Mouse (Mus musculus) MEL (cell line): ENCODE measurements at regions not wholly inside any gene's neighbourhood (a gene's known extent, or its start where the extent isn't known, plus 50 kb on each side); places are given as distances from the start of the nearest gene placed in this dataset.

ENCODE experiments used
- DNase-seq: peaks from one replicate; pipeline ENCODE4 v3.0.0; 2011; ENCODE audit warnings: low read depth, low spot score
- H3K27ac ChIP-seq: 2 replicates; pipeline ENCODE4 v1.5.1; 2012; ENCODE audit warnings: low read depth, mild to moderate bottlenecking, control low read depth, low read length, moderate library complexity; ENCODE audit not compliant: control insufficient read depth
- H3K27me3 ChIP-seq, 2 experiments: fragments of 150-350 bp in 1 of 2; sonication (generic) in 1 of 2; 2 replicates each; pipeline ENCODE4 v1.6.1; 2012; ENCODE audit warnings: low read length in 2 of 2, mild to moderate bottlenecking in 2 of 2, improper control_type of control experiment in 1 of 2, moderate library complexity in 1 of 2; ENCODE audit not compliant: insufficient read depth in 2 of 2, control insufficient read depth in 1 of 2
- H3K36me3 ChIP-seq, 2 experiments: 2 replicates each; pipeline ENCODE4 v1.6.1; 2012 to 2014; ENCODE audit warnings: low read length in 2 of 2, improper control_type of control experiment in 1 of 2, inconsistent platforms in 1 of 2, mild to moderate bottlenecking in 1 of 2; ENCODE audit not compliant: insufficient read depth in 2 of 2, control insufficient read depth in 1 of 2
- H3K4me1 ChIP-seq, 2 experiments: fragments of 150-350 bp in 1 of 2; sonication (generic) in 1 of 2; 2 replicates each; pipeline ENCODE4 v1.6.1; 2012; ENCODE audit warnings: low read length in 2 of 2, improper control_type of control experiment in 1 of 2, mild to moderate bottlenecking in 1 of 2; ENCODE audit not compliant: insufficient read depth in 2 of 2, control insufficient read depth in 1 of 2
- H3K4me3 ChIP-seq, 2 experiments: fragments of 150-350 bp in 1 of 2; sonication (generic) in 1 of 2; 2 replicates each; pipeline ENCODE4 v1.5.1; 2012; ENCODE audit warnings: low read depth in 2 of 2, low read length in 2 of 2, mild to moderate bottlenecking in 2 of 2, moderate library complexity in 2 of 2, control low read depth in 1 of 2, improper control_type of control experiment in 1 of 2; ENCODE audit not compliant: control insufficient read depth in 1 of 2, insufficient read depth in 1 of 2
- H3K79me2 ChIP-seq: 2 replicates; pipeline ENCODE4 v1.6.1; 2012; ENCODE audit warnings: mild to moderate bottlenecking, low read length, moderate library complexity; ENCODE audit not compliant: control insufficient read depth, poor library complexity, insufficient read depth
- H3K9ac ChIP-seq: 2 replicates; pipeline ENCODE4 v1.6.1; 2012; ENCODE audit warnings: low read depth, mild to moderate bottlenecking, control low read depth, low read length, moderate library complexity; ENCODE audit not compliant: control insufficient read depth, poor library complexity, severe bottlenecking
- H3K9me3 ChIP-seq: fragments of 150-350 bp; sonication (generic); replicated peaks from 2 replicates; pipeline ENCODE4 v1.6.1; 2012; ENCODE audit warnings: mild to moderate bottlenecking, low read length, improper control_type of control experiment, moderate library complexity; ENCODE audit not compliant: insufficient read depth
- BHLHE40 ChIP-seq: IDR thresholded peaks from 2 replicates; pipeline ENCODE4 v1.6.1; 2012; ENCODE audit warnings: low read depth, mild to moderate bottlenecking, inconsistent platforms, low read length, improper control_type of control experiment, borderline replicate concordance
- CTCF ChIP-seq, 3 experiments: IDR thresholded peaks in 2 of 3; conservative IDR thresholded peaks in 1 of 3; 2 replicates each; pipeline ENCODE4 v1.5.1; 2011 to 2012; ENCODE audit warnings: low read length in 3 of 3, low read depth in 2 of 3, mild to moderate bottlenecking in 2 of 3, improper control_type of control experiment in 1 of 3, inconsistent platforms in 1 of 3, mixed read lengths in 1 of 3, moderate library complexity in 1 of 3; ENCODE audit not compliant: control insufficient read depth in 1 of 3, insufficient read depth in 1 of 3, poor library complexity in 1 of 3, severe bottlenecking in 1 of 3
- E2F4 ChIP-seq: IDR thresholded peaks from 2 replicates; pipeline ENCODE4 v1.6.1; 2011; ENCODE audit warnings: low read depth, low read length, improper control_type of control experiment, borderline replicate concordance
- EP300 ChIP-seq, 2 experiments: IDR thresholded peaks; 2 replicates each; pipeline ENCODE4 v1.6.1; 2011; ENCODE audit warnings: improper control_type of control experiment in 2 of 2, low read length in 2 of 2, low read depth in 1 of 2, mild to moderate bottlenecking in 1 of 2
- HCFC1 ChIP-seq: IDR thresholded peaks from 2 replicates; pipeline ENCODE4 v1.6.1; 2012; ENCODE audit warnings: low read depth, mild to moderate bottlenecking, inconsistent platforms, low read length, improper control_type of control experiment, moderate library complexity
- KAT2A ChIP-seq: conservative IDR thresholded peaks from 2 replicates; pipeline ENCODE4 v1.6.1; 2012; ENCODE audit warnings: low read depth, low read length, improper control_type of control experiment, inconsistent platforms
- MXI1 ChIP-seq: IDR thresholded peaks from 2 replicates; pipeline ENCODE4 v1.6.1; 2011; ENCODE audit warnings: mild to moderate bottlenecking, low read depth, low read length, improper control_type of control experiment
- MYB ChIP-seq: IDR thresholded peaks from 2 replicates; pipeline ENCODE4 v1.6.1; 2011; ENCODE audit warnings: mild to moderate bottlenecking, low read depth, low read length, improper control_type of control experiment
- MYC ChIP-seq: IDR thresholded peaks from 2 replicates; pipeline ENCODE4 v1.6.1; 2011; ENCODE audit warnings: low read depth, mild to moderate bottlenecking, low read length, improper control_type of control experiment, moderate library complexity
- NELFE ChIP-seq: IDR thresholded peaks from 2 replicates; pipeline ENCODE4 v1.6.1; 2011; ENCODE audit warnings: low read depth, low read length, improper control_type of control experiment
- POLR2A ChIP-seq, 2 experiments: IDR thresholded peaks; 2 replicates each; pipeline ENCODE4 v1.6.1; 2011 to 2012; ENCODE audit warnings: low read length in 2 of 2, mild to moderate bottlenecking in 2 of 2, control low read depth in 1 of 2, improper control_type of control experiment in 1 of 2, low read depth in 1 of 2, moderate library complexity in 1 of 2; ENCODE audit not compliant: control insufficient read depth in 1 of 2, insufficient read depth in 1 of 2, poor library complexity in 1 of 2
- POLR2AphosphoS2 ChIP-seq: IDR thresholded peaks from 2 replicates; pipeline ENCODE4 v1.6.1; 2011; ENCODE audit warnings: low read length, improper control_type of control experiment
- RAD21 ChIP-seq: IDR thresholded peaks from 2 replicates; pipeline ENCODE4 v1.6.1; 2011; ENCODE audit warnings: mild to moderate bottlenecking, low read depth, low read length, improper control_type of control experiment
- RCOR1 ChIP-seq: IDR thresholded peaks from 2 replicates; pipeline ENCODE4 v1.6.1; 2012; ENCODE audit warnings: low read depth, mild to moderate bottlenecking, inconsistent platforms, low read length, improper control_type of control experiment
- SIN3A ChIP-seq: IDR thresholded peaks from 2 replicates; pipeline ENCODE4 v1.6.1; 2012; ENCODE audit warnings: low read length, improper control_type of control experiment, inconsistent platforms
- TBP ChIP-seq: IDR thresholded peaks from 2 replicates; pipeline ENCODE4 v1.8.0; 2011; ENCODE audit warnings: low read depth, low read length, improper control_type of control experiment
- TCF12 ChIP-seq: IDR thresholded peaks from 2 replicates; pipeline ENCODE4 v1.6.1; 2014; ENCODE audit warnings: low read depth, mild to moderate bottlenecking, inconsistent platforms, low read length, improper control_type of control experiment, moderate library complexity
- UBTF ChIP-seq: IDR thresholded peaks from 2 replicates; pipeline ENCODE4 v1.6.1; 2012; ENCODE audit warnings: low read depth, mild to moderate bottlenecking, inconsistent platforms, low read length, improper control_type of control experiment, moderate library complexity, borderline replicate concordance; ENCODE audit not compliant: insufficient read depth
- ZC3H11A ChIP-seq: IDR thresholded peaks from 2 replicates; pipeline ENCODE4 v1.6.1; 2012; ENCODE audit warnings: low read depth, mild to moderate bottlenecking, inconsistent platforms, low read length, improper control_type of control experiment
- ZMIZ1 ChIP-seq: IDR thresholded peaks from 2 replicates; pipeline ENCODE4 v1.6.1; 2012; ENCODE audit warnings: low read depth, mild to moderate bottlenecking, inconsistent platforms, low read length, improper control_type of control experiment, moderate library complexity

DNA sequence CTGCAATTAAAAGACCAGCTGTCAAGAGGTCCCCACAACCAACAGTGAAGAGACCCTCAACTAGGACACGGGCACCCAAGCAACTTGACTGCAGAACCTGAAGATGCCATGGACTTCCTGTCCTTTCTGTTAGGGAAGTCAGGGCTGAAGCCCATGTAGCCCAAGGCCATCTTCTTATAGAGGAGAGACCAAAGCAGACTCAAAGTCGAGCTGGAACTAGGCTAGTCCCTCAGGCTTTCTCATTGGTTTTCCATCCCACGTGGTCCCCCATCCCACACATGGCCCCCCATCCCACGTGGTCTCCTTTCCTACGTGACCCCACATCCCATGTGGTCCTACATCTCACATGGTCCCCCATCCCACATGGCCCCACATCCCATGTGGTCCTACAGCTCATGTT is 125.1 kb upstream of the Haao start:
- Histone ChIP-seq H3K79me2 (no peaks in the 10 kb centered on the region), H3K9me3 (no peaks in the 10 kb centered on the region), H3K36me3 (peaks cover 0 to 14% of the 10 kb centered on the region in 2 experiments; a peak in 2 of 4 replicates), H3K9ac (no peak overlapping the region), H3K4me3 (no peak overlapping the region), H3K4me1 (peaks cover 2 to 21% of the 10 kb centered on the region in 2 experiments; a peak in 3 of 4 replicates), H3K27ac (no peak overlapping the region), H3K27me3 (no peaks in the 10 kb centered on the region)
- no peak for DNase-seq
- TF ChIP-seq EP300 (IDR thresholded peaks at IDR 0.05; ENCODE audit: low read depth in 1 of 2, low read length in 2 of 2) (no peak), KAT2A (no peak), TCF12 (no peak), ZC3H11A (no peak), MXI1 (no peak), MYC (no peak), CTCF (IDR thresholded peaks at IDR 0.05 in 2 of 3, conservative IDR thresholded peaks at IDR 0.05 in 1 of 3; ENCODE audit: control insufficient read depth in 1 of 3, insufficient read depth in 1 of 3, low read depth in 2 of 3, low read length in 3 of 3, poor library complexity in 1 of 3, severe bottlenecking in 1 of 3) (no peak), E2F4 (no peak), POLR2A (IDR thresholded peaks at IDR 0.05; ENCODE audit: control insufficient read depth in 1 of 2, insufficient read depth in 1 of 2, low read depth in 1 of 2, low read length in 2 of 2, poor library complexity in 1 of 2) (no peak), RAD21 (no peak), MYB (no peak), HCFC1 (no peak), RCOR1 (no peak), POLR2AphosphoS2 (no peak), BHLHE40 (no peak), TBP (no peak), NELFE (no peak), UBTF (no peak), ZMIZ1 (no peak)

DNA sequence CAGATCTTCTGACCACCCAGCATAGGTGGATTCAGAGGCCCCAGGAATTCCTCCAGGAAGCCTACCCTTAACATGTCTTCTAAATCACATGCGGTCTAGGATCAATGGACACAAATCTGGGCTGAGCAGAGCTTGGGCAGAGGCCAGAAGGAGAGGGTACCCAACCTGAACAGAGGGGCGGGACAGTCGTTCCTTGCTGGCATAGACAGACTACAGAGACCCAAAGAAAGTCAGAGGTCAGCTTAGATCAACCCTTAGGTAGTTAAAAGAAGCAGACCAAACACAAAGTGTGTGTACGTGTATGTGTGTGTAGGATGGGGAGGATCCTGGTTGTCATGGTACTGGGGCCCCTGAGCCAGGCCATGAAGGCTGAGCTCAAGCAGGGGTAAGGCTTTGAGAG is 124.7 kb upstream of the Haao start:
- no peak for DNase-seq
- Histone ChIP-seq H3K36me3 (peaks cover 0 to 14% of the 10 kb centered on the region in 2 experiments; a peak in 2 of 4 replicates), H3K27me3 (no peaks in the 10 kb centered on the region), H3K9me3 (no peaks in the 10 kb centered on the region), H3K9ac (no peak overlapping the region), H3K4me3 (no peak overlapping the region), H3K4me1 (peaks cover 2 to 21% of the 10 kb centered on the region in 2 experiments; a peak in 3 of 4 replicates), H3K79me2 (no peaks in the 10 kb centered on the region), H3K27ac (no peak overlapping the region)
- TF ChIP-seq BHLHE40 (no peak), UBTF (no peak), ZC3H11A (no peak), CTCF (IDR thresholded peaks at IDR 0.05 in 2 of 3, conservative IDR thresholded peaks at IDR 0.05 in 1 of 3; ENCODE audit: control insufficient read depth in 1 of 3, insufficient read depth in 1 of 3, low read depth in 2 of 3, low read length in 3 of 3, poor library complexity in 1 of 3, severe bottlenecking in 1 of 3) (no peak), SIN3A (no peak)
